Mouse (Mus musculus) E14TG2a.4 (cell line): ENCODE measurements around the gene Barx2.

ENCODE experiments used
- H3K27me3 ChIP-seq: 2 replicates; pipeline ENCODE4 v1.6.1; 2014; ENCODE audit warnings: low read length, control low read depth; ENCODE audit not compliant: insufficient read depth
- H3K36me3 ChIP-seq: 2 replicates; pipeline ENCODE4 v1.6.1; 2014; ENCODE audit warnings: low read length, control low read depth; ENCODE audit not compliant: insufficient read depth
- H3K4me1 ChIP-seq: replicated peaks from 2 replicates; pipeline ENCODE4 v1.6.1; 2014; ENCODE audit warnings: low read depth, low read length, control low read depth
- H3K4me3 ChIP-seq: replicated peaks from 2 replicates; pipeline ENCODE4 v1.5.1; 2014; ENCODE audit warnings: mild to moderate bottlenecking, low read length
- H3K9me3 ChIP-seq: 2 replicates; pipeline ENCODE4 v1.6.1; 2014; ENCODE audit warnings: low read length, control low read depth
- CTCF ChIP-seq: conservative IDR thresholded peaks from 2 replicates; pipeline ENCODE4 v1.5.1; 2014; ENCODE audit warnings: low read length
- NANOG ChIP-seq: IDR thresholded peaks from 2 replicates; pipeline ENCODE4 v1.6.1; 2014; ENCODE audit warnings: borderline replicate concordance, low read length, mixed read lengths
- POU5F1 ChIP-seq: IDR thresholded peaks from 2 replicates; pipeline ENCODE4 v1.6.1; 2014; ENCODE audit warnings: low read length, borderline replicate concordance

Barx2 gene

GRCm38 (mm10) chr9:31874236-31874635, 39.0 kb downstream of the Barx2 start:
- no peaks in the 10 kb centered on the region for H3K4me1 ChIP-seq
- 0 out of 2 replicates have a peak, but pooled peaks cover 9% of the 10 kb centered on the region for H3K27me3 ChIP-seq
- H3K36me3 ChIP-seq = no peaks in the 10 kb centered on the region
- TF ChIP-seq POU5F1 (no peak), CTCF (no peak), NANOG (no peak)
- no peaks in the 10 kb centered on the region for H3K9me3 ChIP-seq
- no peak overlapping the region for H3K4me3 ChIP-seq

GRCm38 (mm10) chr9:31871410-31871809, 41.9 kb downstream of the Barx2 start:
- TF ChIP-seq NANOG (no peak), CTCF (no peak), POU5F1 (no peak)
- H3K4me3 ChIP-seq = no peak overlapping the region
- peaks cover under 1% of the 10 kb centered on the region for H3K9me3 ChIP-seq
- H3K4me1 ChIP-seq = no peaks in the 10 kb centered on the region
- H3K27me3 ChIP-seq = 0 out of 2 replicates have a peak, but pooled peaks cover 7% of the 10 kb centered on the region
- no peaks in the 10 kb centered on the region for H3K36me3 ChIP-seq

- Histone ChIP-seq H3K4me1 (no peaks in the 10 kb centered on the region), H3K36me3 (no peaks in the 10 kb centered on the region), H3K27me3 (0 out of 2 replicates have a peak, but pooled peaks cover 2% of the 10 kb centered on the region), H3K4me3 (no peak overlapping the region), H3K9me3 (peaks cover 16% of the 10 kb centered on the region)
- no peak for TF ChIP-seq CTCF
- no peak for TF ChIP-seq NANOG
- no peak for TF ChIP-seq POU5F1
Observed at GRCm38 (mm10) chr9:31868823-31869460, 44.3 kb downstream of the Barx2 start.

GRCm38 (mm10) chr9:31863830-31864229, 49.4 kb downstream of the Barx2 start:
- H3K9me3 ChIP-seq = peaks cover 16% of the 10 kb centered on the region
- H3K4me1 ChIP-seq = peaks cover 4% of the 10 kb centered on the region; the same call in 1 of the 2 replicates
- peaks cover 27% of the 10 kb centered on the region for H3K27me3 ChIP-seq
- TF ChIP-seq NANOG (no peak), POU5F1 (no peak), CTCF (no peak)
- H3K4me3 ChIP-seq = no peak overlapping the region
- H3K36me3 ChIP-seq = no peaks in the 10 kb centered on the region

GRCm38 (mm10) chr9:31859446-31859845, 53.8 kb downstream of the Barx2 start:
- Histone ChIP-seq H3K4me3 (no peak overlapping the region), H3K36me3 (no peaks in the 10 kb centered on the region), H3K9me3 (no peaks in the 10 kb centered on the region), H3K4me1 (peaks cover 10% of the 10 kb centered on the region; the same call in 1 of the 2 replicates), H3K27me3 (peaks cover 54% of the 10 kb centered on the region)
- TF ChIP-seq CTCF (no peak), NANOG (no peak), POU5F1 (no peak)

- peak overlapping the region; percentile 10; the same call in 1 of the 2 replicates for H3K4me3 ChIP-seq
- peaks cover 54% of the 10 kb centered on the region for H3K27me3 ChIP-seq
- TF ChIP-seq POU5F1 (no peak), NANOG (no peak), CTCF (peak; percentile 40)
- no peaks in the 10 kb centered on the region for H3K36me3 ChIP-seq
- H3K9me3 ChIP-seq = no peaks in the 10 kb centered on the region
- peaks cover 10% of the 10 kb centered on the region; the same call in 1 of the 2 replicates for H3K4me1 ChIP-seq
Observed at GRCm38 (mm10) chr9:31858720-31859340, 54.4 kb downstream of the Barx2 start.

- Histone ChIP-seq H3K36me3 (no peaks in the 10 kb centered on the region), H3K9me3 (no peaks in the 10 kb centered on the region), H3K4me1 (peaks cover 10% of the 10 kb centered on the region; the same call in 1 of the 2 replicates), H3K4me3 (no peak overlapping the region), H3K27me3 (peaks cover 57% of the 10 kb centered on the region)
- TF ChIP-seq NANOG = no peak
- TF ChIP-seq POU5F1 = no peak
- no peak for TF ChIP-seq CTCF
Observed at GRCm38 (mm10) chr9:31857512-31857911, 55.8 kb downstream of the Barx2 start.

GRCm38 (mm10) chr9:31856437-31856836, 56.8 kb downstream of the Barx2 start:
- Histone ChIP-seq H3K9me3 (no peaks in the 10 kb centered on the region), H3K36me3 (no peaks in the 10 kb centered on the region), H3K4me3 (no peak overlapping the region), H3K27me3 (peaks cover 51% of the 10 kb centered on the region), H3K4me1 (peaks cover 10% of the 10 kb centered on the region; the same call in 1 of the 2 replicates)
- no peak for TF ChIP-seq CTCF
- TF ChIP-seq POU5F1 = no peak
- no peak for TF ChIP-seq NANOG

- Histone ChIP-seq H3K27me3 (peaks cover 46% of the 10 kb centered on the region), H3K4me3 (no peak overlapping the region), H3K9me3 (no peaks in the 10 kb centered on the region), H3K36me3 (no peaks in the 10 kb centered on the region), H3K4me1 (peaks cover 10% of the 10 kb centered on the region; the same call in 1 of the 2 replicates)
- TF ChIP-seq POU5F1 = no peak
- no peak for TF ChIP-seq NANOG
- TF ChIP-seq CTCF = no peak
Observed at GRCm38 (mm10) chr9:31855668-31856067, 57.6 kb downstream of the Barx2 start.
